Mouse (Mus musculus) brain, embryonic 14.5 days (tissue): ENCODE measurements around the gene Cirbp. TPM values are rescaled to one million over a fixed set of nuclear protein-coding genes. Genes with fewer than 3 reads are reported as not detected.

Source experiments
- DNase-seq: peaks from one replicate; pipeline ENCODE4 v3.0.0-alpha.2; 2011; ENCODE audit warnings: low read depth
- CTCF ChIP-seq: fragments of 200-500 bp; IDR thresholded peaks from 2 replicates; pipeline ENCODE4 v1.5.1; 2012; ENCODE audit warnings: inconsistent platforms, mild to moderate bottlenecking, moderate library complexity, borderline replicate concordance; ENCODE audit not compliant: insufficient read depth, insufficient read length; ENCODE audit errors: extremely low read depth
- POLR2A ChIP-seq: fragments of 200-500 bp; IDR thresholded peaks from 2 replicates; pipeline ENCODE4 v1.6.1; 2012; ENCODE audit warnings: mild to moderate bottlenecking, inconsistent platforms, borderline replicate concordance; ENCODE audit not compliant: poor library complexity, insufficient read depth, insufficient read length, severe bottlenecking; ENCODE audit errors: extremely low read depth
- polyA plus RNA-seq: library from polyadenylated mRNA; depleted of rRNA; stranded (reverse); fragments of >200 nt; gene quantifications from 2 replicates; pipeline ENCODE4 v1.2.3, GENCODE M21; 2012

The Cirbp gene
- polyA plus RNA-seq, 1 experiment = 381 TPM

DNA sequence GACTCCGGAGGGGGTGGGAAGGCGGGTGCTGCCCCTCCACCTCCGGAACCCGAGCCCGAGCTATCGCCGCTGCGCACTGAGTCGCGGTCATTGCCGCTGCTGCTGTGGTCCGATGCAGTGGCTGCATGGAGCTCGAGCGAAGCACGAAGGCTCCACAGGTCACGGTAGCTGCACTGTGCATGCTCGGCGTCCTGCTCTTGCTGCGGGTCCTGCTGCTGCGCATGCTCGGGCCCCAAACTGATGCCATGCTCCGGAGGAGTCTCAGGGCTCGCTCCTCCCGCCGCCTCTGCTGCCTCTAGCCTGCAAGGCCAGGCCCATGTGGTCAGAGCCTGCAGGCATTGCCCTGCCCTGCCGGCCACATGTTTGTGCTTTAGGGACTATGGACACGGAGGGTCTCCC is 33.8 kb upstream of the Cirbp start:
- TF ChIP-seq CTCF (no peak), POLR2A (no peak)
- DNase-seq = no peak

GRCm38 (mm10) chr10:80133226-80133849 is 32.4 kb upstream of the Cirbp start:
- TF ChIP-seq CTCF (no peak), POLR2A (no peak)
- peak; percentile 55 for DNase-seq

- no peak for DNase-seq
- no peak for TF ChIP-seq POLR2A
- TF ChIP-seq CTCF = no peak
These were observed 31.4 kb upstream of the Cirbp start for GRCm38 (mm10) chr10:80134421-80134820.

- TF ChIP-seq POLR2A = no peak
- TF ChIP-seq CTCF = no peak
- no peak for DNase-seq
These were observed 30.6 kb upstream of the Cirbp start for GRCm38 (mm10) chr10:80135161-80135560.

DNA sequence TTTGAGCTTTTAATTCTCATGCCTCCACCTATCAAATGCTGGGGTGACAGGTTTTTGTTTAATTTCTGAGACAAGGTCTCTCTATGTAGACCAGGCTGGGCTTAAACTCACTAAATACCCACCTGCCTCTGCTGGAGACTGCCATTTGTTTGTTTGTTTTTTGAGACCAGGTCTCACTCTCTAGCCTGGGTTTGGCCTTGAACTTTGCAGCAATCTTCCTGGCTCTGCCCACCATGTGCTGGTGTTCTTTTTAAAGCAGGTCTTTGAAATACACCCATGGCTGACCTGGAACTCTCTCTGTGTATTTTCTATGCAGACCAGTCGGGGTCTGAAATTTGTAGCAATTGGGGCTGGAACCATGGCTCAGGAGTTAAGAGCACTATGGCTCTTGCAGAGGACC is 30.1 kb upstream of the Cirbp start:
- DNase-seq = no peak
- no peak for TF ChIP-seq POLR2A
- TF ChIP-seq CTCF = no peak

GRCm38 (mm10) chr10:80136179-80136951 is 29.4 kb upstream of the Cirbp start:
- TF ChIP-seq CTCF (no peak), POLR2A (no peak)
- DNase-seq = no peak

GRCm38 (mm10) chr10:80136952-80137625 is 28.7 kb upstream of the Cirbp start:
- peak; percentile 79 for DNase-seq
- TF ChIP-seq CTCF (no peak), POLR2A (no peak)

- peak; percentile 79 for DNase-seq
- TF ChIP-seq CTCF = no peak
- TF ChIP-seq POLR2A = 0 out of 2 replicates have a peak, but pooled peaks have one; percentile 3
These were observed 27.9 kb upstream of the Cirbp start for GRCm38 (mm10) chr10:80137626-80138552.

- TF ChIP-seq CTCF (no peak), POLR2A (peak; percentile 89)
- DNase-seq = peak; percentile 86
These were observed 27.0 kb upstream of the Cirbp start, which contains the start of gene Atp5d for GRCm38 (mm10) chr10:80138553-80139438. Gene Atp5d (plus strand): TSS chr10:80138632.

DNA sequence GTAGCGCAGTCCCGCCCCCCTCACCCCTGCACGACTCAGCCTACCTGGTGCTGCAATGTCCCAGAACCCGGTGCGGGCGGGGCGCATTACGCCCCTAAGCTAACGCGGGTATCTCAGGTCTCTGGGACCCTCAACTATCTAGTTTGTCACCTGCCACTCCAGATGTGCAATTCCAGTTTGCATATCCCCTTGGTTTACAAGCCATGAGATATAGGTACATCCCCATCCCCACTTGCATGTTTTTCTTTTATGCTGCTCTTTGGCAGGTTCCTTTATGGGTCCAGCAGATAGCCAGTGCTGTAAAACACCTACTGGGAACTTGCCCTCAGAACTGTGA is 26.4 kb upstream of the Cirbp start:
- no peak for DNase-seq
- TF ChIP-seq CTCF = no peak
- TF ChIP-seq POLR2A = no peak
